Mouse (Mus musculus) brain, embryonic 18.5 days (tissue): ENCODE measurements around the gene Ypel2.
A peak's percentile ranks its signal among the peaks of the same experiment; 100 is the strongest.
"Not testable (repeated sequence)": the region's sequence is repeated elsewhere in the genome, so short reads cannot be mapped to it uniquely, and the experiment has no call there.

Experiments used
- DNase-seq: peaks from one replicate; pipeline ENCODE4 v3.0.0-alpha.2; 2012; ENCODE audit warnings: low read depth, low spot score

The Ypel2 gene

GRCm38 (mm10) chr11:86993041-86994037, at the start of gene Ypel2:
Ypel2 (minus strand) TSS chr11:86993707.
- DNase-seq = peak; percentile 92

- no peak for DNase-seq
These were observed 49.5 kb upstream of the Ypel2 start for GRCm38 (mm10) chr11:87043052-87043451.

GRCm38 (mm10) chr11:87039307-87039963, 45.9 kb upstream of the Ypel2 start:
- no peak for DNase-seq

GRCm38 (mm10) chr11:87036180-87036579, 42.7 kb upstream of the Ypel2 start:
- no peak for DNase-seq

GRCm38 (mm10) chr11:87028212-87028611, 34.7 kb upstream of the Ypel2 start:
- no peak for DNase-seq

GRCm38 (mm10) chr11:87026096-87026875, 32.8 kb upstream of the Ypel2 start:
- no peak for DNase-seq

GRCm38 (mm10) chr11:87025351-87025750, 31.8 kb upstream of the Ypel2 start:
- DNase-seq = no peak

- not testable (repeated sequence) for DNase-seq
These were observed 29.7 kb upstream of the Ypel2 start for GRCm38 (mm10) chr11:87023240-87023639.

- no peak for DNase-seq
These were observed 29.3 kb upstream of the Ypel2 start for GRCm38 (mm10) chr11:87022765-87023164.

- DNase-seq = no peak
These were observed 28.0 kb upstream of the Ypel2 start for GRCm38 (mm10) chr11:87021551-87021950.

- no peak for DNase-seq
These were observed 26.9 kb upstream of the Ypel2 start for GRCm38 (mm10) chr11:87020449-87020848.

GRCm38 (mm10) chr11:87019431-87019830, 25.9 kb upstream of the Ypel2 start:
- DNase-seq = no peak

- DNase-seq = no peak
These were observed 24.6 kb upstream of the Ypel2 start for GRCm38 (mm10) chr11:87018081-87018480.

- no peak for DNase-seq
These were observed 22.2 kb upstream of the Ypel2 start for GRCm38 (mm10) chr11:87015691-87016090.

- DNase-seq = no peak
These were observed 17.0 kb upstream of the Ypel2 start for GRCm38 (mm10) chr11:87010476-87010875.

- no peak for DNase-seq
These were observed 13.9 kb upstream of the Ypel2 start for GRCm38 (mm10) chr11:87007371-87007770.

GRCm38 (mm10) chr11:87004960-87005755, 11.7 kb upstream of the Ypel2 start:
- DNase-seq = no peak

GRCm38 (mm10) chr11:87002078-87002829, 8.7 kb upstream of the Ypel2 start:
- DNase-seq = no peak

- no peak for DNase-seq
These were observed 7.7 kb upstream of the Ypel2 start for GRCm38 (mm10) chr11:87001217-87001616.

- DNase-seq = no peak
These were observed 2.8 kb upstream of the Ypel2 start for GRCm38 (mm10) chr11:86996266-86996665.
